13 mouse cellular contexts compared by ENCODE assay signal in the genomic region with DNA sequence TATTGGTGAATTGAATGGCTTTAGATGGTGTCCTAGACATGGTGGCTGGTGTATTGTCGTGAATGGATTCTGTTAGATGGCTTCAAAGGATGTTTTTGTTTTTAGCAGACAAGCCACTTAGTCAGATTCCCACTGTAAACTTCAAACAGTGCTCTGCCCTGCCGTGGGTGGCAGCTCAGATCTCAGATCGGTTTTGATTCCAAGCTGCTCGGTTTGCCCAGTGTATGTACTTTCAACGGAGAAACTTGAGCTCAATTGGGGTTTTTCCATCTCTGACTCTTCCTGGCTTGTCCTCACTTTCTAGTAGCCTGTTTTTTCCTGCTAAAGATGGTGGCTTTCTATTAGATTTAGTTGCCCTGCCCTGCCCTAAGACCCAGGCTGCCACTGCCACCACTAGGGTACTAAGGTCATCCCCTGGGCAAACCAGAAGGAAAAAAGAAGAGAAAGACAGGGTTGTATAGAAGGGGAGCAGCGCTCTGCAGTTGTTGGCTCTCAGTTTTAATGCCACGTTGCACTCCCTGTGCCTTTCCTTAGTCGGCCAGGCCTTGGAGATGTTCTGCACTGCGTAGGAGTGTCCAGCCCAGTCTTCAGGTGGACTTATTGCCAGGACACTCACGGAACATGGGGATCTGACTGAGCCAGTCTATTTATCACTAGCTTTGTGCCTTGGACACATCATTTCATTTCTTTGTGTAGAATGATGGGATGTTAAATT.
"Had no signal": no experiment of that assay in that cellular context is flagged by ENCODE, and none has a peak within 500 bp of the region (broad histone marks: within the 10 kb centered on the region; RNA-seq: fewer than 3 reads in every experiment).

No protein-coding gene starts in this region.

- DNase-seq: kidney, adult 2 months; kidney, postnatal 25 days; layer of hippocampus, adult 9-11 months; layer of hippocampus, postnatal 36 days; liver, embryonic 13.5 days; lung, adult 2 months; lung, postnatal 14 days; midbrain, embryonic 14.5 days; right cerebral cortex, adult 18-20 months; right cerebral cortex, postnatal 14 days; right cerebral cortex, postnatal 4 days; spleen, adult 18-20 months; thymus, postnatal 25 days had no signal
